Mouse (Mus musculus) CH12.LX (cell line): Measurements from ENCODE around the gene Stag1. TPM values are rescaled to one million over a fixed set of nuclear protein-coding genes. Genes with fewer than 3 reads are reported as not detected.

ENCODE experiments used
- DNase-seq: peaks from one replicate; pipeline ENCODE4 v3.0.0-alpha.2; 2013; ENCODE audit errors: extremely low read depth
- H3K27ac ChIP-seq: 2 replicates; pipeline ENCODE4 v1.5.1; 2012; ENCODE audit warnings: low read depth, mild to moderate bottlenecking, control low read depth, moderate library complexity; ENCODE audit not compliant: insufficient read depth
- H3K27me3 ChIP-seq: replicated peaks from 2 replicates; pipeline ENCODE3; 2012; ENCODE audit warnings: inconsistent platforms
- H3K36me3 ChIP-seq, 2 experiments: replicated peaks in 1 of 2; 2 replicates each; pipeline versions ENCODE3 to v1.6.1; 2012; ENCODE audit warnings: inconsistent platforms in 1 of 2, low read length in 1 of 2, mild to moderate bottlenecking in 1 of 2, mixed read lengths in 1 of 2, moderate library complexity in 1 of 2; ENCODE audit not compliant: control insufficient read depth in 1 of 2, insufficient read depth in 1 of 2
- H3K4me1 ChIP-seq, 2 experiments: 2 replicates each; pipeline ENCODE4 v1.6.1; 2012; ENCODE audit warnings: inconsistent platforms in 1 of 2, moderate library complexity in 1 of 2; ENCODE audit not compliant: insufficient read depth in 2 of 2, control insufficient read depth in 1 of 2
- H3K4me2 ChIP-seq: 2 replicates; pipeline ENCODE4 v1.6.1; 2012; ENCODE audit warnings: low read depth, mild to moderate bottlenecking, control low read depth; ENCODE audit not compliant: poor library complexity, insufficient read depth, severe bottlenecking
- H3K4me3 ChIP-seq, 3 experiments: fragments of 150-350 bp in 1 of 3; sonication (generic) in 1 of 3; replicated peaks in 1 of 3; 2 replicates each; pipeline versions ENCODE3 to v1.5.1; 2011 to 2012; ENCODE audit warnings: low read depth in 2 of 3, low read length in 2 of 3, mild to moderate bottlenecking in 2 of 3, moderate library complexity in 2 of 3, control low read depth in 1 of 3, improper control_type of control experiment in 1 of 3, inconsistent platforms in 1 of 3, mixed read lengths in 1 of 3; ENCODE audit not compliant: poor library complexity in 1 of 3
- H3K79me2 ChIP-seq: replicated peaks from 2 replicates; pipeline ENCODE4 v1.6.1; 2012; ENCODE audit warnings: mild to moderate bottlenecking, moderate library complexity; ENCODE audit not compliant: control insufficient read depth, poor library complexity, insufficient read depth, severe bottlenecking; ENCODE audit errors: extremely low read depth
- H3K9ac ChIP-seq: 2 replicates; pipeline ENCODE4 v1.6.1; 2012; ENCODE audit warnings: low read depth, mild to moderate bottlenecking, control low read depth, moderate library complexity; ENCODE audit not compliant: insufficient read depth
- H3K9me3 ChIP-seq: replicated peaks from 2 replicates; pipeline ENCODE3; 2012; ENCODE audit warnings: low read length, inconsistent platforms, mixed read lengths
- CHD1 ChIP-seq: IDR thresholded peaks from 2 replicates; pipeline ENCODE4 v1.6.1; 2012; ENCODE audit warnings: low read depth, low read length, improper control_type of control experiment, inconsistent platforms
- E2F4 ChIP-seq: IDR thresholded peaks from 2 replicates; pipeline ENCODE4 v1.6.1; 2011; ENCODE audit warnings: low read depth, low read length, improper control_type of control experiment; ENCODE audit not compliant: insufficient replicate concordance
- EP300 ChIP-seq: IDR thresholded peaks from 2 replicates; pipeline ENCODE4 v1.6.1; 2011; ENCODE audit warnings: low read length, improper control_type of control experiment
- GABPA ChIP-seq: IDR thresholded peaks from 2 replicates; pipeline ENCODE4 v1.6.1; 2012; ENCODE audit warnings: low read depth, low read length, improper control_type of control experiment, inconsistent platforms; ENCODE audit not compliant: insufficient replicate concordance
- HCFC1 ChIP-seq: IDR thresholded peaks from 2 replicates; pipeline ENCODE4 v1.6.1; 2012; ENCODE audit warnings: low read depth, mild to moderate bottlenecking, inconsistent platforms, low read length, improper control_type of control experiment
- IRF4 ChIP-seq: IDR thresholded peaks from 2 replicates; pipeline ENCODE4 v1.6.1; 2014; ENCODE audit warnings: low read depth, mild to moderate bottlenecking, inconsistent platforms, low read length, improper control_type of control experiment
- JUN ChIP-seq: IDR thresholded peaks from 2 replicates; pipeline ENCODE4 v1.6.1; 2011; ENCODE audit warnings: low read depth, mild to moderate bottlenecking, low read length, improper control_type of control experiment, moderate library complexity; ENCODE audit not compliant: insufficient read depth
- JUND ChIP-seq: conservative IDR thresholded peaks from 2 replicates; pipeline ENCODE4 v1.6.1; 2011; ENCODE audit warnings: low read depth, low read length, improper control_type of control experiment
- MAX ChIP-seq: IDR thresholded peaks from 2 replicates; pipeline ENCODE4 v1.6.1; 2011; ENCODE audit warnings: low read length, improper control_type of control experiment
- MAZ ChIP-seq: IDR thresholded peaks from 2 replicates; pipeline ENCODE4 v1.6.1; 2012; ENCODE audit warnings: low read depth, mild to moderate bottlenecking, inconsistent platforms, low read length, improper control_type of control experiment, moderate library complexity
- MEF2A ChIP-seq: IDR thresholded peaks from 2 replicates; pipeline ENCODE4 v1.6.1; 2014; ENCODE audit warnings: low read depth, mild to moderate bottlenecking, inconsistent platforms, low read length, improper control_type of control experiment, borderline replicate concordance
- MYC ChIP-seq: IDR thresholded peaks from 2 replicates; pipeline ENCODE4 v1.6.1; 2011; ENCODE audit warnings: low read depth, mild to moderate bottlenecking, improper control_type of control experiment, low read length
- POLR2A ChIP-seq: IDR thresholded peaks from 2 replicates; pipeline ENCODE4 v1.6.1; 2011; ENCODE audit warnings: low read depth, mild to moderate bottlenecking, improper control_type of control experiment, low read length
- POLR2AphosphoS2 ChIP-seq: IDR thresholded peaks from 2 replicates; pipeline ENCODE4 v1.6.1; 2011; ENCODE audit warnings: low read depth, low read length, improper control_type of control experiment
- RAD21 ChIP-seq: IDR thresholded peaks from 2 replicates; pipeline ENCODE4 v1.6.1; 2011; ENCODE audit warnings: low read depth, mild to moderate bottlenecking, low read length, improper control_type of control experiment, moderate library complexity
- RCOR1 ChIP-seq: conservative IDR thresholded peaks from 2 replicates; pipeline ENCODE4 v1.6.1; 2012; ENCODE audit warnings: low read depth, mild to moderate bottlenecking, inconsistent platforms, low read length, improper control_type of control experiment
- SMC3 ChIP-seq: IDR thresholded peaks from 2 replicates; pipeline ENCODE4 v1.6.1; 2011; ENCODE audit warnings: low read depth, low read length, improper control_type of control experiment
- USF1 ChIP-seq: IDR thresholded peaks from 2 replicates; pipeline ENCODE4 v1.6.1; 2014; ENCODE audit warnings: low read depth, mild to moderate bottlenecking, inconsistent platforms, low read length, improper control_type of control experiment
- USF2 ChIP-seq: conservative IDR thresholded peaks from 2 replicates; pipeline ENCODE4 v1.6.1; 2011; ENCODE audit warnings: low read depth, low read length, improper control_type of control experiment
- ZKSCAN1 ChIP-seq: IDR thresholded peaks from 2 replicates; pipeline ENCODE4 v1.6.1; 2012; ENCODE audit warnings: low read depth, inconsistent platforms, low read length, improper control_type of control experiment, borderline replicate concordance
- ZMIZ1 ChIP-seq: IDR thresholded peaks from 2 replicates; pipeline ENCODE4 v1.6.1; 2012; ENCODE audit warnings: low read depth, mild to moderate bottlenecking, inconsistent platforms, low read length, improper control_type of control experiment
- ZNF384 ChIP-seq: IDR thresholded peaks from 2 replicates; pipeline ENCODE4 v1.6.1; 2012; ENCODE audit warnings: low read depth, low read length, improper control_type of control experiment, inconsistent platforms
- dilution Hi-C: fragments of 300-500 bp; cut with MboI; formaldehyde crosslinking; loops from 2 replicates; pipeline ENCODE4 v1.14.3; 2020; ENCODE audit warnings: low sequenced_read_pairs; ENCODE audit not compliant: extremely low pct_unique_long_range_greater_than_20kb, extremely low pct_ligation_motif_present
- in situ Hi-C: fragments of 300-500 bp; cut with MboI; formaldehyde crosslinking; loops from 3 replicates; pipeline ENCODE4 v1.14.3; 2019; ENCODE audit warnings: low sequenced_read_pairs, low pct_ligation_motif_present, low pct_unique_long_range_greater_than_20kb, mixed read lengths
- polyA plus RNA-seq: library from polyadenylated mRNA; unstranded; fragments of >175 nt; gene quantifications from 2 replicates; pipeline ENCODE4 v1.2.1, GENCODE M21; 2012; ENCODE audit warnings: low read depth; ENCODE audit not compliant: insufficient read length
- total RNA-seq, 2 experiments: library from RNA; depleted of rRNA; stranded (reverse); fragments of 300-350 nt in 1 of 2; fragments of >200 nt in 1 of 2; gene quantifications; 2 replicates each; pipeline ENCODE4 v1.2.3; 2012 to 2014

Gene Stag1
- total and polyA plus RNA-seq, 3 experiments: 24.5 to 45.9 (median 33.7) TPM

GRCm38 (mm10) chr9:100555686-100556085 lies 41.9 kb upstream of the Stag1 start:
- in situ Hi-C loops (no loop called here), dilution Hi-C loops (no loop called here)
- Histone ChIP-seq H3K27ac (no peak overlapping the region), H3K9ac (no peak overlapping the region), H3K36me3 (no peaks in the 10 kb centered on the region), H3K4me3 (no peak overlapping the region), H3K27me3 (no peaks in the 10 kb centered on the region), H3K4me1 (no peaks in the 10 kb centered on the region), H3K79me2 (no peaks in the 10 kb centered on the region)
- TF ChIP-seq IRF4: no peak
- no peak for TF ChIP-seq GABPA
- no peak for TF ChIP-seq JUND
- no peak for TF ChIP-seq RCOR1
- no peak for TF ChIP-seq E2F4
- TF ChIP-seq, all 38 proteins: peak for 0
- DNase-seq: no peak
- Histone ChIP-seq H3K4me2 (no peak overlapping the region), H3K9me3 (no peaks in the 10 kb centered on the region)

GRCm38 (mm10) chr9:100558023-100558573 lies 39.5 kb upstream of the Stag1 start:
- Histone ChIP-seq H3K4me3 (no peak overlapping the region), H3K79me2 (no peaks in the 10 kb centered on the region), H3K4me2 (no peak overlapping the region), H3K27ac (no peak overlapping the region), H3K27me3 (no peaks in the 10 kb centered on the region), H3K9me3 (no peaks in the 10 kb centered on the region), H3K36me3 (no peaks in the 10 kb centered on the region), H3K4me1 (no peaks in the 10 kb centered on the region), H3K9ac (no peak overlapping the region)
- TF ChIP-seq ZMIZ1: no peak
- TF ChIP-seq RAD21: no peak
- no peak for TF ChIP-seq ZKSCAN1
- TF ChIP-seq JUN: no peak
- TF ChIP-seq USF1: no peak
- TF ChIP-seq POLR2AphosphoS2: no peak
- no peak for TF ChIP-seq CHD1
- TF ChIP-seq MYC: no peak
- TF ChIP-seq HCFC1: no peak
- no peak for TF ChIP-seq POLR2A
- TF ChIP-seq EP300: no peak
- TF ChIP-seq MEF2A: no peak
- TF ChIP-seq SMC3: no peak
- TF ChIP-seq ZNF384: no peak
- no peak for TF ChIP-seq MAX
- no peak for TF ChIP-seq MAZ
- TF ChIP-seq USF2: no peak
- DNase-seq: no peak
- in situ Hi-C loops: no loop called here
- dilution Hi-C loops: no loop called here
